Mouse (Mus musculus) forebrain, embryonic 14.5 days (tissue): ENCODE results near the gene Nell1. TPM values are rescaled to one million over a fixed set of nuclear protein-coding genes. Genes with fewer than 3 reads are reported as not detected.
"Not testable (repeated sequence)": the region's sequence is repeated elsewhere in the genome, so short reads cannot be mapped to it uniquely, and the experiment has no call there.

Experiments
- ATAC-seq: fragments of 200-750 bp; cut with Nextera tagmentation; 2 replicates; pipeline ENCODE4 v1.8.0; 2017; ENCODE audit warnings: mild to moderate bottlenecking, moderate library complexity
- DNase-seq: peaks from one replicate; pipeline ENCODE4 v3.0.0-alpha.2; 2015; ENCODE audit warnings: low spot score
- H3K27ac ChIP-seq: fragments of 300-500 bp; sonication (generic); 2 replicates; pipeline ENCODE4 v1.5.1; 2014; ENCODE audit warnings: low read depth, mild to moderate bottlenecking, control low read depth, low read length, moderate library complexity
- H3K27me3 ChIP-seq: fragments of 300-500 bp; sonication (generic); replicated peaks from 2 replicates; pipeline ENCODE4 v1.6.1; 2014; ENCODE audit warnings: low read length, control low read depth, mixed read lengths; ENCODE audit not compliant: control insufficient read depth, insufficient read depth
- H3K36me3 ChIP-seq: fragments of 300-500 bp; sonication (generic); 2 replicates; pipeline ENCODE4 v1.6.1; 2014; ENCODE audit warnings: low read length, control low read depth; ENCODE audit not compliant: control insufficient read depth, insufficient read depth
- H3K4me1 ChIP-seq: fragments of 300-500 bp; sonication (generic); 2 replicates; pipeline ENCODE4 v1.6.1; 2014; ENCODE audit warnings: antibody characterized with exemption, low read length, control low read depth; ENCODE audit not compliant: control insufficient read depth, insufficient read depth
- H3K4me2 ChIP-seq: fragments of 300-500 bp; sonication (generic); 2 replicates; pipeline ENCODE4 v1.6.1; 2014; ENCODE audit warnings: mild to moderate bottlenecking, control low read depth, low read length
- H3K4me3 ChIP-seq: fragments of 300-500 bp; sonication (generic); 2 replicates; pipeline ENCODE4 v1.5.1; 2014; ENCODE audit warnings: low read depth, low read length, control low read depth
- H3K9ac ChIP-seq: fragments of 300-500 bp; sonication (generic); 2 replicates; pipeline ENCODE4 v1.6.1; 2014; ENCODE audit warnings: mild to moderate bottlenecking, low read length, control low read depth, moderate library complexity
- H3K9me3 ChIP-seq: fragments of 300-500 bp; sonication (generic); replicated peaks from 2 replicates; pipeline ENCODE4 v1.6.1; 2016; ENCODE audit warnings: low read length, control low read depth, mixed read lengths; ENCODE audit not compliant: control insufficient read depth
- WGBS: fragments of 180-500 bp; shearing (Covaris S2); extraction: QIAGEN DNeasy Blood & Tissue Kit; methylation state at CpG from one replicate; pipeline ENCODE4 v1.1.7; 2014; 5-methylcytosine and 5-hydroxymethylcytosine counted together
- polyA plus RNA-seq: library from polyadenylated mRNA; unstranded; fragments of >200 nt; fragmentation: Nextera tagmentation; extraction: Ambion mirVana; gene quantifications from 2 replicates; pipeline ENCODE4 v1.2.1, GENCODE M21; 2014

The Nell1 gene
- 9.7 and 10.7 TPM in 2 replicates for polyA plus RNA-seq

GRCm38 (mm10) chr7:49974841-49975440 lies at the start of gene Nell1:
Nell1 (plus strand) TSS chr7:49974864.
- 0% methylated on average over 27 of the region's 52 CpGs for WGBS
- no peaks in the 10 kb centered on the region for H3K36me3 ChIP-seq
- DNase-seq (peak; percentile 45), ATAC-seq (peak; percentile 68)
- peak within 1 kb of the TSS; percentile 47 for H3K4me3 ChIP-seq
- H3K9ac ChIP-seq = peak within 1 kb of the TSS; percentile 57
- no peak within 1 kb of the TSS for H3K27ac ChIP-seq
- peaks cover 5% of the 10 kb centered on the region; the same call in 1 of the 2 replicates for H3K4me1 ChIP-seq
- H3K4me2 ChIP-seq = peak within 1 kb of the TSS; percentile 97
- H3K27me3 ChIP-seq = peaks cover 53% of the 10 kb centered on the region
- no peaks in the 10 kb centered on the region for H3K9me3 ChIP-seq

- no peak overlapping the region for H3K4me3 ChIP-seq
- no peak for DNase-seq
- H3K27ac ChIP-seq = no peak overlapping the region
- no peaks in the 10 kb centered on the region for H3K9me3 ChIP-seq
- peaks cover 21% of the 10 kb centered on the region for H3K27me3 ChIP-seq
- no peaks in the 10 kb centered on the region for H3K36me3 ChIP-seq
- WGBS = 60% methylated on average over 3 of the region's 3 CpGs
- H3K4me1 ChIP-seq = no peaks in the 10 kb centered on the region
- ATAC-seq = peak; percentile 47; the same call in 1 of the 2 replicates
- H3K4me2 ChIP-seq = no peak overlapping the region
- no peak overlapping the region for H3K9ac ChIP-seq
Measured at GRCm38 (mm10) chr7:49928571-49928970, 46.1 kb upstream of the Nell1 start.

GRCm38 (mm10) chr7:49929999-49930398 lies 44.7 kb upstream of the Nell1 start:
- no peaks in the 10 kb centered on the region for H3K4me1 ChIP-seq
- ATAC-seq (no peak), DNase-seq (no peak)
- WGBS = 47% methylated on average over 4 of the region's 4 CpGs
- no peaks in the 10 kb centered on the region for H3K9me3 ChIP-seq
- H3K4me2 ChIP-seq = no peak overlapping the region
- no peaks in the 10 kb centered on the region for H3K36me3 ChIP-seq
- H3K4me3 ChIP-seq = no peak overlapping the region
- H3K9ac ChIP-seq = no peak overlapping the region
- H3K27me3 ChIP-seq = peaks cover 12% of the 10 kb centered on the region
- no peak overlapping the region for H3K27ac ChIP-seq

- not testable (repeated sequence) for H3K9me3 ChIP-seq, H3K9ac ChIP-seq, H3K4me2 ChIP-seq, DNase-seq, H3K36me3 ChIP-seq, H3K27ac ChIP-seq, ATAC-seq, H3K4me3 ChIP-seq, H3K27me3 ChIP-seq, H3K4me1 ChIP-seq
- 73% methylated on average over 14 of the region's 14 CpGs for WGBS
Measured at GRCm38 (mm10) chr7:49933386-49934115, 41.1 kb upstream of the Nell1 start.

- Histone ChIP-seq H3K27me3 (no peaks in the 10 kb centered on the region), H3K9me3 (no peaks in the 10 kb centered on the region), H3K36me3 (no peaks in the 10 kb centered on the region), H3K4me1 (peaks cover under 1% of the 10 kb centered on the region; the same call in 1 of the 2 replicates), H3K9ac (no peak overlapping the region), H3K27ac (no peak overlapping the region), H3K4me3 (no peak overlapping the region), H3K4me2 (no peak overlapping the region)
- 82% methylated on average over 3 of the region's 3 CpGs for WGBS
- ATAC-seq = no peak
- no peak for DNase-seq
Measured at GRCm38 (mm10) chr7:49936821-49937220, 37.8 kb upstream of the Nell1 start.

GRCm38 (mm10) chr7:49942023-49942422 lies 32.6 kb upstream of the Nell1 start:
- Histone ChIP-seq H3K27me3 (no peaks in the 10 kb centered on the region), H3K9ac (no peak overlapping the region), H3K4me3 (no peak overlapping the region), H3K36me3 (no peaks in the 10 kb centered on the region), H3K4me1 (peaks cover 4% of the 10 kb centered on the region; the same call in 1 of the 2 replicates), H3K4me2 (no peak overlapping the region), H3K9me3 (no peaks in the 10 kb centered on the region), H3K27ac (no peak overlapping the region)
- WGBS = 30% methylated on average over 3 of the region's 3 CpGs
- DNase-seq (no peak), ATAC-seq (peak; percentile 42; the same call in 1 of the 2 replicates)

GRCm38 (mm10) chr7:49942490-49942889 lies 32.2 kb upstream of the Nell1 start:
- Histone ChIP-seq H3K9me3 (no peaks in the 10 kb centered on the region), H3K4me3 (no peak overlapping the region), H3K27ac (no peak overlapping the region), H3K9ac (no peak overlapping the region), H3K27me3 (no peaks in the 10 kb centered on the region), H3K36me3 (no peaks in the 10 kb centered on the region), H3K4me1 (peaks cover 4% of the 10 kb centered on the region; the same call in 1 of the 2 replicates), H3K4me2 (no peak overlapping the region)
- WGBS = 56% methylated on average over 5 of the region's 5 CpGs
- DNase-seq (no peak), ATAC-seq (no peak)

- no peak overlapping the region for H3K4me2 ChIP-seq
- ATAC-seq (no peak), DNase-seq (no peak)
- no peak overlapping the region for H3K9ac ChIP-seq
- H3K4me3 ChIP-seq = no peak overlapping the region
- no peak overlapping the region for H3K27ac ChIP-seq
- 90% methylated on average over 9 of the region's 9 CpGs for WGBS
- no peaks in the 10 kb centered on the region for H3K27me3 ChIP-seq
- H3K36me3 ChIP-seq = no peaks in the 10 kb centered on the region
- peaks cover 4% of the 10 kb centered on the region; the same call in 1 of the 2 replicates for H3K4me1 ChIP-seq
- H3K9me3 ChIP-seq = no peaks in the 10 kb centered on the region
Measured at GRCm38 (mm10) chr7:49946691-49947090, 28.0 kb upstream of the Nell1 start.
